Mouse (Mus musculus) cerebral cortex, adult 2 months (tissue): Measurements from ENCODE around the gene Ak2.

ENCODE experiments used
- WGBS: fragments of 180-500 bp; shearing (Covaris S2); methylation state at CpG from one replicate; pipeline ENCODE4 v1.1.7; 2018; 5-methylcytosine and 5-hydroxymethylcytosine counted together

The Ak2 gene

DNA sequence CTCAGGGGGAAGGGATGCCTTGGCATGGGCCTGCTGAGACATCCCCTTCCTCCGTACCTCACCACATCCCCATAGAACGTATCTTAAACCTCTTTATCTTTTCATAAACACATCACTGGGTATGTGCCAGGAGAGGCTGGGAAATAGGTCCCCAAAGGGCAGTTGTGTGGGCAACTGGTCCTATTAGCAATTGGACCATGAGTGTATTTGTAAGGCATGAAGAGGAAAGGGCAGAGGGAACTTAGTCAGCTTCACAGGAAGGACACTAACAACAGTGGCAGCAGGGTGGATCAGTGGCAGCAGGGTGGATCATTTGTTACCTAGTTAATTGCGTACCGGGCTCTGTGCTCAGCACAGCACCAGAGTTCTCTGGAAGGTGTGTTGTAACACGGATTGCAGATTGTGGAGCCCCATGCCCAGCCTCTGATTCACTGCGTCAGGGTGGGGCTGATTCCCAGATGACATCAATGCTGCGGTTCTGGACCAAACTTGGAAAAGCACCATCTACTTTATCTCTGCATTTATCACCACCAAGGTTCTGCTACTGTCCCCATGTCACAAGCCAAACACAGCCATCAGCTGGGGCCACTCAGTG lies 44.2 kb downstream of the Ak2 start:
- WGBS, result 86% methylated on average over 7 of the region's 7 CpGs

DNA sequence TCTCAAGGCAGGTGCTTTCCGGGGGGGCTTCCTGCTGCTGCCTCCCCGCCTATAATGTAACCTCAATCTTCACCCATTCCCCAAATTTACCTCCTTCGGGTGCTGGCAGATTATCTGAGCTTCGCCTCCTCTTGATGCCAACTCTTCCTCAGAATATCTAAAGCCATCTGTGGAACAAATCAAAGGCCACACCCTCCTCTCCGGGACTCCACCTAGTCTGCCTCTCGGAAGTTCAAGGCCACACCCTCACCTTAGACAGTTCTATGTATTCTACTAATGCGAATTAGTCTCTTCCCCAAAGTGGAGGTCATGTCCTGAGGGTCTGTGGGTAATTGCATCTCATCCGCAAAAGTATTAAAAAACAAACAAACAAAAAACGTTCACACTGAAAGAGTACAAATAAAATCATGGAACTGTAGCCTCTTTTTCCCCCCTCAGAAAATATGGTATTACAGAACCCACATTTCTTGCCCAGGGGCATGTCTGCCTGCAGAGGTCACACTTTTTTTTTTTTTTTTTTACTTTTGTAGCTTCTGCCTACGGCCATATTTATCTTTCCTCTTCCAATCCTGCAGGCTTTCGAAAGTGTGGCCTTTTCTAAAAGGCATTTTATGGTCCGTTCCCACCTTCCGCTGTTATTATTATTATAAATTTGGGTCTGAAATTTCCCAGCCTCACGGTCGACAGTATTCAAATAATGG lies 56.1 kb downstream of the Ak2 start:
- 25% methylated on average over 15 of the region's 15 CpGs for WGBS

DNA sequence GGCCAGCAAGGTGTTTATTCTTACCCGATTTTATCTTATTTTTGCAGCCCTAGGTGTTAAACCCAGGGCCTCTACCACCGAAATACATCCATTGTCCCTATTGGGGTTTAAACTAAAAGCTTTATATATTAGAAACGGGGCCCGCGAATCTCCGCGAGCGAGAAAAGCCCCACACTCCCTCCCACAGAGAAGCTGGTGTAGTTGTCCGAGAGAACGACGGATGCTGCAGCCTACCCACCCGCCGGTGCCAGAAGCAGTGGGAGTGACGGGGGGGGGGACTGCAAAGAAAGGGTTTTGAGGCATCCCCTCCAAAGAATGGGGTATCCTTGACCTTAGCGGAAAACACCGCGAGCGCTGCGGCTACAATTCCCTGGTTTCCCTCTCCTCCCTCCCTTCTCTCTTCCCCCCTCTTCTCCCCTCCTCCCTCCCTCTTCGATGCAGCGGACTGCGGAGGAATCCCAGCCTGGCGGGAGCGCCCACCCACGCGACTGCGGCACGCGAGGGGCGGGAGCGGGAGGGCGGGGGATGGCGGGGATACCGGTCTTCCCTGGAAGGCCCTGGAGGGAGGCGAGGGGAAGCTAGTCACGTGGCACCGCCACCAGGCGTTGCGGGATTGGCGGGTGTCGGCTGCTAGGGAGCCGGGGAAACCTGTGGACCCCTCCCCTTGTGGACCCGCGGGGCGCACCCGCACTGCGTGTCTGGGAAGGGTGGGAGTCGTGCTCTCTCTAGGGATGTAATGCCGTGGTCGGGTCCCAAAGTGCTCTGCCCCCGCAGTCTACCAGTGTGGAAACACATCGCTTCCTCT lies 56.9 kb downstream of the Ak2 start:
- WGBS, result 1% methylated on average over 52 of the region's 52 CpGs

DNA sequence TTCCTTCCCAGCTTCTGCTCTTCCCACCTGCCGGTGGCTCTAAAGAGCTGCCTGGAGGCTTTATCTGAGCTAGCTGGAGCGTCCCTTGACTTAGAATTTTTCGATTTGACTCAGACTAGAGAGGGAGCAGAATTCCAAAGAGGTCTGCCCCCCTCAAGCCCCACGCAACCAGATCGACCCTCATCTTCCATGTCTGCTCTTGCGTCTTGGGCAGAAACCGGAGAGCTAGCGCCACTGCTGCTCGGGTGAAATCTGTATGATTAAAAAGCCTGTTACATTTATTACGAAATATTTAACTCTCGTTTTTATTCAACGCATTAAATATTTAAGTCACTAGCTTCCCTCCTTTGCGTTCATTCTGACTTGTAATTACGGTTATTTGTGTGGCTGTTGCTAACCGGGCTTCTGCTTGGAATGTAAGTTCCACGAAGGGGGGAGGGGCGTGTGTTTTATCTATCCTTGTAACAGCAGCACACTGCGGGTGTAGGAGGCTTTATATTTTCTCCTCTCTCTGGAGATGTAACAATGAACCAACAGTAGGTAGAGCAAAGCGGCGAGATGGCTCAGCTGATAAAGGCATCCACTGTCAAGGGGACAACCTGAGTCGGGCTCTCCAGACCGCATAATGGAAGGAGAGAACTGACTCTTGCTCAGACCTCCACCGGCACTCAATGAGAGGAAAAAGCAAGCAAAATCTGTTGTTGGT lies 57.7 kb downstream of the Ak2 start:
- WGBS, result 3% methylated on average over 23 of the region's 23 CpGs

DNA sequence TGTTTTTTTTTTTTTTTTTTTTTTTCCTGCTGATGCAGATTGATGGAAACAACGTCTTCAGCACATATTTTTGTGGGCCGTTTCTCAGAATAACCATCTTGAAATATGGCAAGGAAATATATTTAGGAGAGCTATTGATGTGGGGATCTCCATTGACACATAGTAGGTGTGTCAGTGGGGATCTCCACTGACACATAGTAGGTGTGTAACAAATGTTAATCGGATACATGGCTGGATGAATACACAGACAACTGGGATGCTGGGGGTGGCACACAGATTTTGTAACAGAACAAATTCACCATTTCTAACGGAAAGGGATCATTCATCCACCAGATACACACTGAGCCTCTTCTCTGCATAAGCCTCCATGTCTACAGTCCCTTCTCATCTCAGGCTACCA lies 58.6 kb downstream of the Ak2 start:
- WGBS, result 47% methylated on average over 4 of the region's 4 CpGs

DNA sequence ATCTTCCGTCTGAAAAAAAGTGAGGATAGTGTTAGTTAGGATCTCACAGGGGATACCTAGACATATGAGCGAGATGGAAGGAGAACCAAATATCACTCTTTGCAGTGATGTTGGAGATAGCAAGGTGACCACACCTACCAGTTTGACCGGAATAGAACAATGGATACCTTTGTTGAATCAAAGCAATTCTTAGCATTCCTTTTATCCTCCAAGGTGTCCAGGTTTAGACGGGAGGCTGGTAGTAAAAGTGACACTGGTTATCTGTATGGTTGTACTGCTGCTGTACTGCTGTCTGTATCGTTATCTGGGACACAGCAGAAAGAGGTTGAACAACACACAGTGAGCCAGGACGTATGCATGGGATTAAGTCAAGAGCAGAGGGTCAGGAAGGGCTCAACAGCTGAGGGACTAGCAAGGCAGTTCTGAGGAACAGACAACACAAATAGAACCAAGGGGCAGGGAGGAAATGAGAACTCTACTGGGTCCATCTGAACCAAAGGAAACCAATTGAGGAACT lies 59.2 kb downstream of the Ak2 start:
- 77% methylated on average over 6 of the region's 6 CpGs for WGBS

DNA sequence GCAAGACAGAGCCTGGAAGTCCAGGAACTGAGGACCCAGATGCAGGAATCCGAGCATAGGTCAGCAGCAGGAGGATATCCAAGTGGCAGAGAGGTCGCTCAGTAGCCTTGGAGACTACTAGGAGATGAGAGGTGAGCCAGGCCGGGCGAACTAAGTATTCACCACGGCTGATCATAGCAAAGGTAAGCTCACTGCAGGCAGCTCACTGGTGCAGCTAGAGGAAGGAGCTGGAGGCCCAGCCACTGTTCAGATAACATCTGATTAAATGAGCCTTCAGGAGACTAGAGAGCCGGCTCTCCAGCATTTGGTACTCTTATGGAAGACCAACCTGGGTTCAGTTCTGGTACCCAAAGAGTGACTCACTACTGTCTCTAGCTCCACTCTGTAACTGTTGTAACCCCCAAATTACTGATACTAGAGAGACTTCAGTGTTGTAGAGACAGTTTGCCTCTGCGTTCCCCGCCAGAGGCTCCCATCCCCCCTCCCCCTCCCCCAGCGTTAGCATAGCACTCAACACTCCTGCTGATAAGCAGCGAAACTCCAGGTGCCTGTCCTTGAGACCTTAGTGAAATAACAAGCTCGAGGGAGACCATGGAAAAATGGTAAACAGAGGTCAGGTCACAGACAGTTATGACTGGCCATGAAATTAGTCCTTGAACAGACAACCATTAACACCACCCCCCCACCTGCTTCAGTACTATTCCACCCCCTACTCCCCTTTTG lies 59.9 kb downstream of the Ak2 start:
- 58% methylated on average over 11 of the region's 11 CpGs for WGBS

DNA sequence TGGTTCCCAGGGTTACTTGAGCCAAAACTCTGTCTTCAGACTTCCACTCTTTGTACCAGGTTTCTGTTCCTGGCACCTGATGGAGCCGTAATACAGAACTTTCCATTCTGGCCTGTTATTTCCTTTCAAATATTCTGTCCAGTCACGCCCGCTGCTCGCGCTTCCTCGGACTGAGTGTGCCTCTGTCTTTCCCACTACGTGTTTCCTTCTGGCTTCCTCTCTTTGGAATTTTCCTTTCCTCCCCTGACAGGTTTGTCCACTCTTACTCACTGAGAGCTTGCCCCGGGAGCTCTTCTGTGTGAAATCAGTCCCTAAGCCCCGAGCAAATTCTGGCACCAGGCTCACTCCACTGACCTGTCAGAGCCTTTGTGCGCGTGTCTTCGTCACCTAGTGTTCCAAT lies 63.0 kb downstream of the Ak2 start:
- 84% methylated on average over 12 of the region's 12 CpGs for WGBS

DNA sequence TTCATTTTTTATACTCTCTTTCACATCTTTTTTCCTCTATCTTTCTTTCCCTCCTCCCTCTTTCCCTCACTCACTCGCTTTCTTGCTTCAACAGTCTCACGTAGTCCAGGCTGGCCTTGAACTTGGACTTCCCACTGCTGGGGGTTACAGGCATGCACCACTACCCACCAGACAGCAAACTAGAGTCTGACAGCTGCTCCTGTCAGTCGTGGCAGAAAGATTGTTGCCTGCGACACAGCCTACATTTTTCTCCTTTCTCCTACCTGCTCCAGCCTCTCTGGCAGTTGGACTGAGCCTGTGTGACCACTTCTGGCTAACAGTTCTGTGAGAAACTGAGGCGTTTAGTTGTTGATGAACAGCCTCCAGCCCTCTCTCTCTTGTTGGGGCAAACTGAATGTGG lies 63.8 kb downstream of the Ak2 start:
- WGBS, result 92% methylated on average over 5 of the region's 5 CpGs

DNA sequence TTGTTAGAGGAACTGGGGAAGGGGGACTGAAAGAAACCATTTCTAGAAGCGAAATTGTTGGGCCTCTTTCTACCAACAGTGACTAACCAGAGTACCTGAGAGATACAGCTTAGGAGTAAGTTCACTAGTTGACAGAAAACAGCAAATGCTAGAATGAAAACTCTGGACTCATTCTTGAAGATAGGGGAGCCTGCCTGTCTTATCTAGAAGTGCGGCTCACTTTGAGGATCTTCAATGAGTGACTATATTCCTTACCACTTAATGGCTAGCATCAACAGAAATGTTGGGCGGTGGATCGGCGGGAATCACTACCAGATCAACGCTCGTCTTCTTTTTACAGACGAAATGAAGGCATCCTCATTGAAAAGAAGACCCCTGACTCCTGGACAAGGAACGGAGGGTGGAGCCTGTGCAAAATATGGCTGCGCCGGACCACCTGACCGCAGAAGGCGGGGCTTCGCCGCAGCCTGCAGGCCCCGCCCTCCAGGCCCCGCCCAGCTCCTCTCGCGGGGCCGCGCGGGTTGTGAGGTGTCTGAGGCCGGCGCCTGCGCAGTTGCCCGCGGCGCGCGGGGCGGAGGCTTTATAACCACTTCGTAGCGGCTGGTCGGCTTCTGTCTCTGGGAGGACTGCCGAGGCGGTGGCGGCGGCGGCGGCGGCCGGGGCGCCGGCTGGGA lies 65.9 kb downstream of the Ak2 start:
- WGBS, result 3% methylated on average over 44 of the region's 44 CpGs

DNA sequence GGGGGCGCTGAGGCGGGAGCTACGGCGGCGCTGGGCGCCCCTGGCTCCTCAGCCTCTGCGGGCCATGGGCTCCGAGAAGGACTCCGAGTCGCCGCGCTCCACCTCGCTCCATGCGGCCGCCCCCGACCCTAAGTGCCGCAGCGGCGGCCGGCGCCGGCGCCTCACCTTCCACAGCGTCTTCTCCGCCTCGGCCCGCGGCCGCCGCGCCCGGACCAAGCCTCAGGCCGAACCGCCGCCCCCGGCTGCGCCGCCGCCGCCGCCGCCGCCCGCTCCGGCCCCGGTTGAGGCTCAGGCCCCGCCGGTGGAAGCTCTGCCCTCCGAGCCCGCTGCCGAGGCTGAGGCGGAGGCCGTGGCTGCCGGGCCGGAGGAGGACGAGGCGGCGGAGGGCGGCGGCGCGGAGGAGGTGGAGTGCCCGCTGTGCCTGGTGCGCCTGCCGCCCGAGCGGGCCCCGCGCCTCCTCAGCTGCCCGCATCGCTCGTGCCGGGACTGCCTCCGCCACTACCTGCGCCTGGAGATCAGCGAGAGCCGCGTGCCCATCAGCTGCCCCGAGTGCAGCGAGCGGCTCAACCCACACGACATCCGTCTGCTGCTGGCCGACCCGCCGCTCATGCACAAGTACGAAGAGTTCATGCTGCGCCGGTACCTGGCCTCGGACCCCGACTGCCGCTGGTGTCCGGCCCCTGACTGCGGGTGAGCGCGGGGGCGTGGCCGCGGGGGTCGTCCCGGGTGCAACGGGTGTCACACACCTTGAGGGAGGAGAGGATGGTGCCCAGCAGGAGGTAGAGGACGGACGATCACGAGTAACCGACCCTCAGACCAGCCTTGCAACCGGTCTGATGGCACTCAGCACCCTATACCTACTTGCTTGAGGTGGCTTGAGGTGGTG lies 66.7 kb downstream of the Ak2 start, which contains the start of gene Rnf19b:
Gene Rnf19b (plus strand): TSS at position 65 of the 886 bp plus-strand sequence.
- under 1% methylated on average over 100 of the region's 107 CpGs for WGBS

DNA sequence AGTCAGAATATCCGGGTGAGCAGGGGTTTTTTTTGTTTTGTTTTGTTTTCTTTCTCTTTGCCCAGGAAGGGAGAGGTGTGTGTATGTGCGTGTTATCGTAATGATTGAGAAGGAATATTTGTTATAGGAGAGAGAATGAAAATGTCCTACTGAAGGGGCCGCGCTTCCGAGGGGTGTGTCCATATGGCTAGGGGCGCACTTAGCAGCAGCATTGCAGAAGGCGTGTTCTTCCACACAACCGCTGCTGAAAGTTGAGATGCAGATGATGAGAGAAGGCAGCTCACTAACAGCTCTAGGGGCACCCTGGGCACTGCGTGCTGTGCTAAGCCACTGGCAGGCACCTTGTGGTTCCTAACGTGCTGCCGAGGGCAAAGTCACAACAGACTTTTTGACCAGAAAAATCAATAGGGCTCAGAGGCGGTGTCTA lies 67.4 kb downstream of the Ak2 start:
- 3% methylated on average over 13 of the region's 13 CpGs for WGBS

DNA sequence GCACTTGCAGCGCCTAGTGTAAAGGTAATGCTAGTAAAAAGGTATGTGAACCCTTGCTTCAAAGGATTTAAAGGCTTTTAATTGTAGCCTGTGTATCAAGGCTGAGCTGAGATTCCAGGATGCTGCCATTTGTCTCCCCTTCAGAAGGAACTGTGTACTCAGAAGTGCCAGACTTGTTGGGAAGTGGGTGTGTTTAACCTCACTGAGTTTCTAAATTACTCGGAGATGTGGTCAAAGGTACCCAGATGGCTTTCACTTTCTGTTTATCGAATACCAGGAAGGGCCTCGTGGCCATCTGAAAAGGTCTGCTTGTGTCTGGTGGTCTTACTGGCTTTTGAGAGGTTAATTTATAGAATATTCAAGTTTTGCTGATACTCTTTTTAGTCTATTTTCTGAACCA lies 68.2 kb downstream of the Ak2 start:
- 53% methylated on average over 4 of the region's 4 CpGs for WGBS
